Comparison of ENCODE assay signal across 10 mouse cellular contexts in genomic region chr11:74828404-74828931, GRCm38 (mm10). TPM values are rescaled to one million over a fixed set of nuclear protein-coding genes. Genes with fewer than 3 reads are reported as not detected.
DNase-seq lines count a peak whose midpoint lies in the region; ATAC-seq and TF ChIP-seq lines count a peak whose summit lies in the region.
"Had no signal": no experiment of that assay in that cellular context is flagged by ENCODE, and none has a peak within 500 bp of the region (broad histone marks: within the 10 kb centered on the region; RNA-seq: fewer than 3 reads in every experiment).

No protein-coding gene starts in this region.

- no peaks in the 10 kb centered on the region for H3K27me3 ChIP-seq in heart, embryonic 10.5 days (ENCODE audit: insufficient read depth, poor library complexity, severe bottlenecking)
- no peaks in the 10 kb centered on the region for H3K27me3 ChIP-seq in megakaryocyte, embryonic 14.5 days (replicated peaks)
- no peaks in the 10 kb centered on the region for H3K27me3 ChIP-seq in liver, postnatal 0 days (ENCODE audit: insufficient read depth, low read length)
- H3K27me3 ChIP-seq: Patski had no signal

- peak overlapping the region; percentile 5; the same call in 1 of the 2 replicates for H3K9ac ChIP-seq in liver, postnatal 0 days (replicated peaks)

- peaks cover 41% of the 10 kb centered on the region for H3K4me1 ChIP-seq in heart, embryonic 10.5 days
- peaks cover 62% of the 10 kb centered on the region for H3K4me1 ChIP-seq in megakaryocyte, embryonic 14.5 days
- H3K4me1 ChIP-seq in liver, postnatal 0 days (ENCODE audit: insufficient read depth) = peaks cover 50% of the 10 kb centered on the region

- DNase-seq in heart, embryonic 10.5 days (ENCODE audit: low spot score) = peak; percentile 62
- DNase-seq in heart, postnatal 14 days = no peak
- DNase-seq in R1 (ENCODE audit: low read depth, low spot score) = peak; percentile 41
- DNase-seq in liver, postnatal 0 days = peak; percentile 46
- no peak for DNase-seq in left cerebral cortex, adult 9 months (ENCODE audit: low spot score in 2 of 2)
- no peak for DNase-seq in kidney, postnatal 36 days

- intact Hi-C loops in heart, postnatal 14 days (cut with DNase I) = no loop called here

- TF ChIP-seq EP300 in liver, postnatal 0 days (IDR thresholded peaks at IDR 0.05; ENCODE audit: low read depth) = no peak

- no peak overlapping the region for H3K4me3 ChIP-seq in heart, embryonic 10.5 days
- peak overlapping the region; percentile 76 for H3K4me3 ChIP-seq in megakaryocyte, embryonic 14.5 days (replicated peaks)
- H3K4me3 ChIP-seq in liver, postnatal 0 days (ENCODE audit: low read depth, low read length) = no peak overlapping the region

- no peak overlapping the region for H3K27ac ChIP-seq in heart, embryonic 10.5 days
- peak overlapping the region; percentile 98 for H3K27ac ChIP-seq in liver, postnatal 0 days (ENCODE audit: low read depth)

- peaks cover 4% of the 10 kb centered on the region; the same call in 1 of the 2 replicates for H3K36me3 ChIP-seq in heart, embryonic 10.5 days
- H3K36me3 ChIP-seq in megakaryocyte, embryonic 14.5 days (replicated peaks; ENCODE audit: low read length) = peaks cover 7% of the 10 kb centered on the region
- H3K36me3 ChIP-seq in liver, postnatal 0 days (replicated peaks; ENCODE audit: insufficient read depth, low read length) = peaks cover under 1% of the 10 kb centered on the region; the same call in 1 of the 2 replicates

- H3K9me3 ChIP-seq in heart, embryonic 10.5 days = no peaks in the 10 kb centered on the region
- no peaks in the 10 kb centered on the region for H3K9me3 ChIP-seq in megakaryocyte, embryonic 14.5 days
- no peaks in the 10 kb centered on the region for H3K9me3 ChIP-seq in liver, postnatal 0 days (ENCODE audit: low read length)
- H3K9me3 ChIP-seq: midbrain, embryonic 12.5 days had no signal

- WGBS in heart, embryonic 10.5 days = 36% methylated on average over 2 of the region's 2 CpGs
- WGBS in liver, postnatal 0 days (ENCODE audit: insufficient replicate concordance) = 48% methylated on average over 2 of the region's 2 CpGs

- H3K4me2 ChIP-seq in liver, postnatal 0 days (ENCODE audit: low read depth, low read length) = peak overlapping the region; percentile 89

- ATAC-seq in megakaryocyte, adult 5-6 weeks (ENCODE audit: poor library complexity, severe bottlenecking) = no peak
- ATAC-seq in liver, postnatal 0 days = no peak
- ATAC-seq: Patski had no signal

- peak; percentile 33; the same call in 1 of the 2 replicates for TF ChIP-seq CTCF in liver, postnatal 0 days (IDR thresholded peaks at IDR 0.05; ENCODE audit: low read depth)

RNA-seq across cellular contexts. Expression of gene Mnt, which starts 2.3 kb away (rescaled TPM):
- polyA plus RNA-seq in heart, embryonic 10.5 days (2016; fragmentation: Nextera tagmentation; extraction: Ambion mirVana) = 3.2 and 3.8 TPM in 2 replicates
- 10 to 100 TPM; 10.5 to 11.6 TPM for total RNA-seq in heart, postnatal 14 days (2021)
- 59.1 and 85.0 TPM in 2 replicates for polyA plus RNA-seq in megakaryocyte, embryonic 14.5 days (2012; ENCODE audit: insufficient read depth, low replicate concordance)
- total RNA-seq in megakaryocyte, adult 5-6 weeks (2015) = 14.5 and 17.0 TPM in 2 replicates
- 3.8 and 6.1 TPM in 2 replicates for total RNA-seq in megakaryocyte, adult 5-6 weeks (2017)
- polyA plus RNA-seq in liver, postnatal 0 days (2015; fragmentation: Nextera tagmentation; extraction: Ambion mirVana) = 1.3 and 1.4 TPM in 2 replicates

RNA-seq across cellular contexts. Expression of gene Mettl16, which starts 57.8 kb away (rescaled TPM):
- 43.2 and 52.9 TPM in 2 replicates for polyA plus RNA-seq in heart, embryonic 10.5 days (2016; fragmentation: Nextera tagmentation; extraction: Ambion mirVana)
- 10 to 100 TPM; 11.2 to 14.2 TPM for total RNA-seq in heart, postnatal 14 days (2021)
- polyA plus RNA-seq in megakaryocyte, embryonic 14.5 days (2012; ENCODE audit: insufficient read depth, low replicate concordance) = 0.32 and 10.4 TPM in 2 replicates
- total RNA-seq in megakaryocyte, adult 5-6 weeks (2015) = 3.5 and 6.2 TPM in 2 replicates
- total RNA-seq in megakaryocyte, adult 5-6 weeks (2017) = 10.2 and 12.5 TPM in 2 replicates
- polyA plus RNA-seq in liver, postnatal 0 days (2015; fragmentation: Nextera tagmentation; extraction: Ambion mirVana) = 7.2 and 8.4 TPM in 2 replicates

Comparison
In these comparisons a context has a peak if more than half of its experiments do, and no peak if none do; other contexts are left out.
1. DNase-seq: peak in heart, embryonic 10.5 days (single experiment), R1 (single experiment) and liver, postnatal 0 days (single experiment); none in heart, postnatal 14 days (0 of 2), left cerebral cortex, adult 9 months (0 of 2) and kidney, postnatal 36 days (0 of 2).
2. RNA of gene Mnt, which starts 2.3 kb away (polyA plus RNA-seq): 59.1 to 85.0 TPM in megakaryocyte, embryonic 14.5 days; 3.2 to 3.8 TPM in heart, embryonic 10.5 days and 1.3 to 1.4 TPM in liver, postnatal 0 days; every median in the first group is over 10 times any median in the second.